Mouse (Mus musculus) adrenal gland, adult (tissue): Measurements from ENCODE around the gene Igf1r.

Experiments
- DNase-seq, 2 experiments: peaks; one replicate each; pipeline ENCODE4 v3.0.0; 2022 to 2023; ENCODE audit warnings: low spot score in 1 of 2; ENCODE audit not compliant: inconsistent age in 2 of 2

Gene Igf1r

DNA sequence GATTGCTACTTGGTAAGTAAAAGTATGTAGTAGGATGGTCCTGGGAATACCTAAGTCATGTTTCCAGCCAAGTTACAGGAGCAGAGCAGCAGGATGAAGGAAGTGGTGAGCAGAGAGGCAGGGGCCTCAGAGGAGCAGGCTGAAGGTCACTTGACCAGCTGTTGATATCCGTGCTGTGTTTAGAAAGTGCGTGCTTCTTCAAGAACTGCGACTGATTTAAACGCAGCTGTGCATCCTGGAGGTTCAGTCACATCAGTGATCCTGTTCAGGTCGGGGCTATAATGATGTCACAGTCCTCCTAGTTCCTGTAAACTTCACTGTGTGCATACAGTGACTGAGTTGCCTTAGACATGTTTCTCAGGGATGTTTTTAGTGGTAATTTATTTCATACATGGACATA, 199.3 kb downstream of the Igf1r start:
- DNase-seq, result no peak

DNA sequence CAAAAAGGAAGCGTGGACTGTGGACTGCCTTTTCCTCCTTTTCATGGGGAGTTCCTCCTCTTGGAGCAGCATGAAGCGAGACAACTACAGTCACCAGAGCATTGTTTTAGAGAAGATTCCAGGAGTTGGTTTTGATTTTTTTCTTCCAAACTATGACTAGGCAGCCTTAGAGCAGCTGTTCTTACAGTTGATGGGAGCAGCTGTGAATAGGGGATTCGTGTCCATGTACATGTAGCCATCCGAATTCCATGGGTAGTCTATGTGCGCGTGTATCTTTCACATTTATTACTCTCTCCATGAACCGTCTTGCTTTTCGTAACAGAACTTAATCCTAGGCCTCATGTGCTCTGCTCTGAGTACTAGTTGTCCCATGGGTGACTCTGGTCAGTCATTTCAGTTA, 199.8 kb downstream of the Igf1r start:
- DNase-seq, result no peak

DNA sequence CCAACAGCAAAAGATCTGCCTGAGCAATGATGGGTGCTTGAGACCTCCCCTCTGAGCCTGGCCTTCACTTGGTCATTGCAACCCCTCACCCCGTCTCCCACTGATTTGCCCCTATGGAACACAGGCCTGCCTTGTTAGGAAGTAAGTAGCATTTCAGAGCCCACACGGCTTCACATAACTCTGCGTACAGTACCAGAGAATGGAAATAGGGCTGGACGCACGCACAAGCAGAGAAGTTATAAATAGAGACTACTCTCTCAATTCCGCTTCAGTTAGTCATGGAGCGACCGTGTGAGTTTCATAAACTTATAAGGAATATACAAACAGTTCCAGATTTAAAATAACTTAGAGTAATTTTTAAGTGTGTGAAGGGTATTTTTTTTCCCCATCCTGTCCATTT, 200.6 kb downstream of the Igf1r start:
- no peak for DNase-seq

DNA sequence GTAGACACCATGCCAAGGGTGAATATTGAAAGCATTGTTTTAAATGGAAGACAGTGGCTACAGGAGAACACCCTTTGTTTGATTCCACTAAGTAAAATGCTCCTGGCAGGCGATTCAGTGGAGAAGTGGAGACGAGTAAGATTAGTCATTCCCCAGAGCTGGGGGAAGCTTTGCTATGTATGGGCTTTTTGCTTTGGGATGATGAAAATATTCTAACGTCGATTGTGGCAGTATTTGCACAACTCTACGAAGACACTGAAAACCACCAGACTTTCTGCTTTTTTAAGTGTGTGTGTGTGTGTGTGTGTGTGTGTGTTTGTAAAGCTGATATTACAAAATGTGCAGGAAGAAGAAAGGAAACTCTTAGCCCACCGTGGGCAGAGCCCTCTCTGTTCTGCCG, 202.0 kb downstream of the Igf1r start:
- no peak for DNase-seq

DNA sequence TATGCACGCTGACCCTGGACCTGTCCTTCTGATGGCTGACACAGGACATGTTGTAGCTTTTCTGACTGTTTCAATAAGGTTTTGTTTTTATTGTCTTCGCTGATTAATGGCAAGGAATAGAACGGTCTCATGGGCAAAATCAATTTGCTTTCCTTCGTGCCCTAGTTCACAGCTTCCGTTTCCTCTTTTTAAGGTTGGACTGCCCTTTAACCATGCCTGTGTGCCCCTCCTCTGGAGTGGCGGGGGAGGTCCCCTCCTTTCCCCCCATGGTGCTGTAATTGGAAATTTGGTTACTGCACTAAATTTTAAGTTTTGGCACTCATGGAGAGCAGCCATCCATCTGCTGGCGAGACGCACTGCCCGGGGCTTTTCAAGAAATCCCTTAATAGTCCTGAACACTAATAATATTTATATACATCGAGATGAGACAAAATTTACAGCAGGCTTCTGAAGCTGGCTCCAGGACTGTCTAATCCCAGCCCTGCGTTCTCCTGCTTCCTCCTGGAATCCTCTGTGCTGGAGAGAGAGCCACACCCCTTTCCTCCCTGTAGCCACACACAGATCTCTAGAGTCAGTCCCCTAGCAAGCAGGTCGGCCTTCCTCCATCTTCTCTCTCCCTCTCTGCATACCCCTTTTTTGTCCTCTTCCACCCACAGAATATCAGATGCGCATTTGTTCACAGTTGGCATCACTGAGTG, 207.6 kb downstream of the Igf1r start:
- no peak for DNase-seq

DNA sequence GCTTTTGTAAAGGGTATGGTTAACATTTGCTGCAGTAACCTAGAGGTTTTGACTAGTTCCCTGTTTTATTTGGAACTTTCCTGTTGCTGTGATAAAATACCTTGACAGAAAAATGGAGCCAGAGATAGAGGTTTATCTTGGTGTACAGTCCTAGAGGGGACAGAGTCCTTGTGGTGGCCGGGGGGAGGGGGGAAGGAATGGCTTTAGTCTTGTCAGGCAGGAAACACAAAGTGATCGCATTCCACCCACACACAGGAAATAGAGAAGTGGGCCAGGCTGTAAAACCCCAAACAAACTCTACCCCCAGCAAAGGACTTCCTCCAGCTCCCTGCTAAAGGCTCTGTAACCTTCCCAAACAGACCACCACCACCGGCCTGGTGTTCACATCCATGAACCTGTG, 211.4 kb downstream of the Igf1r start:
- DNase-seq, result no peak

DNA sequence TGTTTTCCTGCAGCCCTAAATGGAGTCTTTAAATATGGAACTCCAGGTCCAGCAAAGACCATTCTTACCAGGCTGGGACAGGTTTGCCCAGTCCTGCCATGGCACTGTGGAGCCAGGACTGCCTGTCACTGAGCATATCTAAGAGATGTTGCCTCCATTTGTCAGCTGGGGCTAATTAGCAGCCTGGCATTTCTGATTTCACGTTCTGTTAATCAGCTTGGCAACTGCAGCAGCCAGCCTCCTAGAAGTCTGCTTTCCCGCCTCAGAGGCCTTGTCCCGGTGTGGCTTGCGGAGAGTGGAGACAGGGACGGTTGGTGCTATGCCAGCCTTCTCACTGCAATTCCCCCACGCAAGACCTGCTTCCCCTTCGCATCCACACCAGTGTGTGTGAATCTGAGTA, 220.1 kb downstream of the Igf1r start:
- no peak for DNase-seq

DNA sequence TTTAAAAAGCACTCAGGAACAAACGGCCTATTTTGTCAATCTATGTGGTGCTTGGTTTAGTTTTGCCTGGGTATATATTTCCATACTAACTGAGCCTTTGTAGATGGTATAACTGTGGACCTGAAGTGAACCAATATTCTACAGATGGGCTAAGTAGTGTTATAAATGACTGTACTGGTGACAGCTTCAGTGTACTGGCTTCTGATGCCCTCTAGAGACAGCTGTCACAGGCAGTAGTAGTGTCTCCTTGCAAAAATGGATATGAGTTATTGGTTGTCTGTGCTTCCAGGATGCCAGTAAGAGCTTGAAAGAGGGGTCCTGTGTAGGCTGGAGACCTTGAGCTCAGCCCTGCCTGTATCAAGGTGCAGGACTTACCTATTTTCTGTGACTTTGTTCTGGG, 227.0 kb downstream of the Igf1r start:
- DNase-seq, result no peak

DNA sequence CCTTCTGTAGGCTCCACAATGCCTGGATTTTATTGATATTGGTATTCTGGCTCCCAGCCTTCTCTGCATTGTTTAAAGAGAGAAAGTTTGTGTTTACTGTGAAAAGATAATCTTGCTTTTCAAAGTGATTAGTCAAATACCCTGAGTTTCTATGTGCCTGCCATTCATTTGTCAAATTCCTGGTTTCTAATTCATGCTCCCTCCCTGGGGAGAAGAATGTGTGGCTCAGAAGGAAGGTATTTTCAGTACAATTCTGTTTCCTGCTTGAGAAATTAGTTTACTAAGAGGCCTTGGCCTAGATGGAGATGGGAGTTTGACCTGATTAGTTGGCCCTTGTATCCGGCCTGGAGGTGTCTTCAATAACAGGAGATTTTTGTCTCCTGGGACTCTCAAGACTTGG, 228.5 kb downstream of the Igf1r start:
- peak in 1 of 2 experiments; percentile 55 for DNase-seq

DNA sequence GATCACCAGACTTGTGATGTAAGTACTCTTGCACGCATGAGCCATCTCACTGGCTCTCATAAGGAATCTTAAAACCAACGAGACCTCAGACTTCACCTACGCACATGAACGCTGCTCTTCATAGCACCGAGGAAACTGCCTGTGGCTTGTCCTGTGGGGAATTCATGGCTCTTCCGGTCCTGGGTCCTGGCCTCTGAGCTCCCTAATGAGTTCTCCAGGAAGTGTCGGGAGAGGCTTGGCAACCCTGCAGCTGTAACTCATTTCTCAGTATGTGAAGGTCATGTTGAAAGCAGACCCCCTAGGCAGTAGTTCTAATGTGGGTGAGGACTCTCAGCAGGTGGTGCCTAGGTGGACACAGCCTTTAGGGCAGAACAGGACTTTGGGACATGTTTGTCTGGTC, 229.4 kb downstream of the Igf1r start:
- no peak for DNase-seq

DNA sequence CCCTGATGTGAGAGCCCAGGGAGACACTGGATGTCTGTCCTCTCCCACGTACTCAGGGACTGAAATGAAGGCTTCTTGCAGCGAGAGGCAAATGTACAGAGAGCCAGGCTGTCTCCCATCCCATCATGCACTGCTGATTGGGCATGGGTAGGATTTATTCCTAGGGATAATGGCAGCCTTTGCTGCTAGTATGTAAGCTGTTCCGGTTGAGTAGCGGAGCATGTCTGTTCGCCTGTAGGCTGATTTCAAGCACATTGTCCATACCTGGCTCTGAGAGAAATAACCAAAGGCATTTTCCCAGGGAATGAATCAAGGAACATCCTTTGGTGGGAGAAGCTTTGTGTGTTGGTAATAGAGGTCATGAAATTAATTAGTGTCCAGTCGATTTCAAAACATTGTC, 230.1 kb downstream of the Igf1r start:
- no peak for DNase-seq

DNA sequence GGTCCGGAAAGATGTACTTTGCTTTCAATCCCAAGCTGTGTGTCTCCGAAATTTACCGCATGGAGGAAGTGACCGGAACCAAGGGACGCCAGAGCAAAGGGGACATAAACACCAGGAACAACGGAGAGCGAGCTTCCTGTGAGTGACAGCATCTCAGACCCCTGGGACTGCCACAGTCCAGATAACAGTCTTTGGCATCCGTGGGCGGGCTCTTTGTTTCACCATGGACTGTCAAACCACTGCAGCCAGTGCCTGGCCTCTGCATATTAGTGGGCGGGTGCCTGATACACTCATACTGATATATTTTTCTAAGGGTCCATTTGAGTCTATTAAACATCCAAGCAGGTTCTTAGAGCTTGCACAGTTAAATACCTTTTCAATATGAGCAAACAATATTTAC, 230.8 kb downstream of the Igf1r start:
- DNase-seq, result peak in 1 of 2 experiments; percentile 36

DNA sequence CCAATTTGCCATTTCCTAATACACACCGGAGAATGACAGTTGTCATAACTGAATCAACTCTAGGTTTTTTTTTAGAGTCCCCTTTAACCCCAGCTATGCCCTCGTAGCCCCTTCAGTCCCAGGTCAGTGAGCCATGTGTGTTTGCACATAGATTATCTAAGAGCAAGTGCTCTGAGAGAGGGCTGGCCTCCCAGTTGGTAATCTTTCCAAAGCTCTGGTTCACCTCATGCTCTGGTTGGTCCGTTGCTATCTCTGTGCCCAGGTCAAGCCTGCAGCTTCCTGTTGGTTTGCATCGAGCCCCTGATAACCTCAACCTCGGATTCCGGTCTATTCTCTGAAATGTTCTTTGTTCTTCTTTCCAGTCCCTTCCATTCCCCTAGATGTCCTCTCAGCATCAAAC, 236.6 kb downstream of the Igf1r start:
- no peak for DNase-seq

DNA sequence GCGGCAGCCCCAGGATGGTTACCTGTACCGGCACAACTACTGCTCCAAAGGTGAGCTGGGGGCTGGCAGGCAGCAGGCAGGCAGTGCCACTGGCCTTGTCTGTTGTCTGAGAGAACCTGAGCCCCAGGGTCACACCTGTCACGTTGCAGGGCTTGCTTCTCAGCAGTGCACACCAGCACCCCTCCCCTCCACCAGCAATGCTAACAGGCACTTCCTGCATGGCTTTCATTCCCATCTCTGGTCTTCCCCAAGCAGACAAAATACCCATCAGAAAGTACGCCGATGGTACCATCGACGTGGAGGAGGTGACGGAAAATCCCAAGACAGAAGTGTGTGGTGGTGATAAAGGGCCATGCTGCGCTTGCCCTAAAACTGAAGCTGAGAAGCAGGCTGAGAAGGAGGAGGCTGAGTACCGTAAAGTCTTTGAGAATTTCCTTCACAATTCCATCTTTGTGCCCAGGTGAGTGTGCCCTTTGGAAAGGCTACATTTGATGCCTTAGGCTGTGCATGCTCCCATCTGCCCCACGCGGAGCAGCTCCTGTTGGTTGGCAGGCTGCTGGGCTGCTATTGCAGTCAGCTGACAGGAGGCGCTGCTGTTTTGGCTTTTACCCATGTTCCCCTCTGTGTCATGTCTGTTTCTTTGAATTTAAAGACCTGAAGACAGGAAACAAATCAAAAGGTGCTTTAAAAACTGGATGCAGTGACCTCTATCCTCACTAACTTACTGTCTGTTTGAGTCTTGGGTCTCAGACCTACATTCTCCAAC, 237.2 kb downstream of the Igf1r start:
- DNase-seq, result no peak

DNA sequence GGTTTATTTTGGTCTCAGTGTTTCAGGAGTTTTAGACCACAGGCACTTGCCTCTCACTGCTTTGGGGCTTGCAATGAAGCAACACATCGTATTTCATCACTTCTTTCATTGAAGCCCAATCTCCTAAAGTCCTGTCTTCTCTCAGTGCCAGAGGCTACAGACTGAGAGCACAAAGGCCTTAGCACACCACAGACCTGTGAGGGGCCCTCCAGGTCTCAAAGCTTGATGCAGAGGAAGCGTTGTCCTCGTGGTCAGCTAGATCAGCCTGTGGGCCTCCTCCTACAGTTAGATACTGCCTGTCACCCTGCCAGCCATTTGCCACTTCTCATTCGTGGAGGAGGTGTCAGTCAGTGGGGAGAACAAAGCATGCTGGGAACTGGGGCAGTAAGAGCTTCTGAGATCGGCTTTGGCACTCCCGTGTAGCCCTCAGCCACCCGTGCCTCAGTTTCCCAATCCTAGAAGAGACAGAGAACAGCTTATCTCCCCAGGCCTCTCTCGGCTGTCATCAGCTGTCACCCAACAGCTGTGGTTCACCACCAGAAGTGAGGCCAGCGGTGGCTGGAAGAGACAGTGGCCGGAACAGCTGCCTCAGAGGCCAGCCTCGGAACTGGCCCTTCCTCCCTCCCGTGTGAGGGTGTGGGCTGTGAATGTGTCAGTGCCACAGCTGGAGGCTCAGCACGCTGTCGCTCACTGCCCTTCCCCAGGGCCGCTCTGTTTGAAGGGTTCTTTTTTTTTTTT, 241.5 kb downstream of the Igf1r start:
- DNase-seq, result no peak

DNA sequence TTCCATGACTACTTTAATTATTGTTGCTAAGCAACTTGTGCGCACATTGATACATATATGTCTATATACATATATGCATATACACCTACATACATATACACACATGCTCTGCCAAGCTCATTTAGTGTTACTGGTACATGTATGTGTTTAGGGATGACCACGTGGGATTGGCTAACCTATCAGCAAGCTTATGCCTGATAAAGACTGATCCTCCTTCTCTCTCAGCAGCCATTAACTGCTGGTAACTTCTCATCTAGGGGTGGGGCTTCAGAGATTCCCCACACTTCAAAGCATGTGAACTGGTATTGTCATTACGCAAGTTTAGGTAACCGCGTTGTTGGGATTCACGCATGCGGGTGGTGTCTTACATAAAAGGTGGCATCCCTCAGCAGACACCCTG, 247.0 kb downstream of the Igf1r start:
- DNase-seq, result no peak

DNA sequence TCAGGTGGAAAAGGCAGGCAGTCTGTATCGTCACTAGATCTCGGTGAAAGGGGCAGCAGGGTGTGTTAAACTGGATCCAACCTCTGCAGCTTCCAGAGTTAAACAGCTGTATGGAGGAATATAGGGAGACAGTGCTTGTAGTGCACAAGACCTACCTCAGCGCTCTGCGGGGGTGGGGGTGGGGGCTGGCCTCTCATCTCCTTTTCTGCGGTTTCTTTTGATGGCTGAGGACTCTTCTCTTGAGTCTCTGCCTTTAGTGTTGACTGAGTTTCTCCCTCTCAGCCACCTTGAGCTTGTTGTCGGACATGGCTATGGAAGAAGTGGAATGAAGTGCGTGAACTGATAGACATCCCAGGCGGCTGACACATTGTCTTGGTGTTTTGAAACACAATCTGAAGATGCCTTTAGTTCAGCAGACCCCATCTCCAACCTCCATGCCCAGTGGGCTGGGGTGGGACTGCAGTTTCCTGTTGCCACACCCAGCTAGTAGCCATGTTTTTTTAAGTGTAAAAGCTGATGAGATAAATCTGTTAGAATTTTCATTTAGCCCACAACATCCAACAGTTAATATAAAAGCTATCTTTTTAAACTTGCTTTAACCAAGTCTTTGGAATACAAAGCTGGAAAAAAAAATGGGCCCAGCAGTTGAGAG, 253.3 kb downstream of the Igf1r start:
- no peak for DNase-seq

DNA sequence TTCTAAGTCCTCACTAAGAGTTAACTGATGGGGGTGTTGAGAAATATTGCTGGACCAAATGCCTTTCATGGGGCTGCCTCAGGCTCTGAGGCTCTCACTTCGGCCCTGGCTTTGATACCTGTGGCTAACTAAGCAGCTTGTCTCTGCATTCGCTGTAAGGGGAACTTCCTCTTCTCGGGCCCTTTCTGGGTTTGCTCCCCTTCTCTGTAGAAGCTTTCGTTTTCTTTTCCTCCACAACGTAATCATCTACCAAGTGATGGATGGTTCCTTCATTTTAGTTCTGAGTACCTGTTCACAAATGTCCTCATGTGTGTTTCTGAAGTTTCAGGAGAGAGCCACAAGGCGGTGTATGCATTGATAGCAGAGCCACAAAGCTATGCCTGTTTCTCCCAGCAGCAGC, 256.4 kb downstream of the Igf1r start:
- DNase-seq, result no peak

DNA sequence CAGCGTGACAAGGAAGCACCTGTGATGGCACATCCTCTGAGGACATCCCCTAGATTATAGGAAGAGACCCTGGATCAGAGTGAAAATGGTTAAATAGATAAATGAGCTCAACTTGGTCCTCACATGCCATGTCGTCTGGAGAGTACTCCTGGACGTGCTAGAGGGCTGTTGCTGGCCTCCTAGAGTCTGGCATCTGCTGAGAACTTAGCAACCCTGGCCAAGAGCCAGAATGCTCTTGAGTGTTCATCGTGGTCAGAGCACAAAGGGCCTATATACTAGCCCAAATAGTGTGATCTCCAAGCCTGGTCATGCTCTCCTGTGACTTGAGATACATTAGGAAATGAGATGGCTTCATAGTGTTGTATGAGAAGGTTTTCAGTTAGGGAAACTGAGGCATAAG, 257.8 kb downstream of the Igf1r start:
- no peak for DNase-seq

DNA sequence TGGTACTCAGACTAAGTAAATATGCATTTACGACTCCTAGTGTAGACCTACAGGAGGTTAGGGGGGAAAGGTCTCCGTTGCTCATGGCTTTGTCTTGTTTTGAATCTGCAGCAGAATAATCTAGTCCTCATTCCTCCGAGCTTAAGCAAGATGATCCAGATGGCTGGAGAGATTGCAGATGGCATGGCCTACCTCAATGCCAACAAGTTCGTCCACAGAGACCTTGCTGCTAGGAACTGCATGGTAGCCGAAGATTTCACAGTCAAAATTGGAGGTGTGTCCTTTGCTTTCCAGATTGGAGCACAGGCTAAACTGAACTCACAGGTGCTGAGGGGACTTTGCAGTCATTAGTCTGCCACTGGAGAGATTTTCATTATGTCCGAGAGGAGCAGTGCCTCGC, 259.3 kb downstream of the Igf1r start:
- no peak for DNase-seq

DNA sequence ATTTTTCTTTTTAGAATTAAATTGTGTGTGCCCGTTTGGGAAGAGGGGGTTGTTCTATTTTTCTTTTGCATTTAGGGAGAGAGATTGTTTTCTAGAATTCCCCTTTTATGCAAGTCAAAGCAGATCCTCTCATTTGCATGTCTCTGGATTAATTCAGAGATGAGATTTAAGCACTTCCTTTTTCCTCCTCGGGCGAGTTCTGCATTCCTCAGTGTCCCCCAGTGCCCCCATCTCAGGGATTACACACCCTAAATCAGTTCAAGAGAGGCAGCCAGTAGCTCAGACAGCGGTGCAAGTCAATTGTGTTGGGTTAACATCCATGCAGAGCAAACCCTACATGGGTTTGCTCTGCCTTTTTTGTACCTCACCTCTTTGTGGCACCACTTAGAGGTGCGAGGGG, 261.2 kb downstream of the Igf1r start:
- DNase-seq, result no peak
